Mouse (Mus musculus) stomach, postnatal 0 days (tissue): Measurements from ENCODE around the gene Ick. TPM values are rescaled to one million over a fixed set of nuclear protein-coding genes. Genes with fewer than 3 reads are reported as not detected.

Experiments used
- ATAC-seq: fragments of 200-750 bp; cut with Nextera tagmentation; 2 replicates; pipeline ENCODE4 v1.8.0; 2017; ENCODE audit not compliant: low FRiP score, low TSS enrichment
- DNase-seq: peaks from one replicate; pipeline ENCODE4 v3.0.0-alpha.2; 2016; ENCODE audit warnings: low spot score
- H3K27ac ChIP-seq: fragments of 300-500 bp; sonication (generic); replicated peaks from 2 replicates; pipeline ENCODE4 v1.5.1; 2014; ENCODE audit warnings: mild to moderate bottlenecking, control low read depth
- H3K27me3 ChIP-seq: fragments of 300-500 bp; sonication (generic); 2 replicates; pipeline ENCODE4 v1.6.1; 2014; ENCODE audit warnings: low read length; ENCODE audit not compliant: control insufficient read depth, insufficient read depth
- H3K36me3 ChIP-seq: fragments of 300-500 bp; sonication (generic); 2 replicates; pipeline ENCODE4 v1.6.1; 2014; ENCODE audit warnings: low read length, mixed read lengths; ENCODE audit not compliant: control insufficient read depth, insufficient read depth
- H3K4me1 ChIP-seq: fragments of 300-500 bp; sonication (generic); replicated peaks from 2 replicates; pipeline ENCODE4 v1.6.1; 2014; ENCODE audit warnings: antibody characterized with exemption; ENCODE audit not compliant: control insufficient read depth, insufficient read depth
- H3K4me2 ChIP-seq: fragments of 300-500 bp; sonication (generic); replicated peaks from 2 replicates; pipeline ENCODE4 v1.6.1; 2014; ENCODE audit warnings: low read depth, mild to moderate bottlenecking, control low read depth, moderate library complexity
- H3K4me3 ChIP-seq: fragments of 300-500 bp; sonication (generic); 2 replicates; pipeline ENCODE4 v1.5.1; 2014; ENCODE audit warnings: low read depth, low read length, control low read depth
- H3K9ac ChIP-seq: fragments of 300-500 bp; sonication (generic); 2 replicates; pipeline ENCODE4 v1.6.1; 2014; ENCODE audit warnings: mild to moderate bottlenecking, low read length, control low read depth, mixed read lengths
- H3K9me3 ChIP-seq: fragments of 300-500 bp; sonication (generic); 2 replicates; pipeline ENCODE4 v1.6.1; 2016; ENCODE audit warnings: low read length; ENCODE audit not compliant: control insufficient read depth
- CTCF ChIP-seq: IDR thresholded peaks from 2 replicates; pipeline ENCODE4 v1.5.1; 2016; ENCODE audit warnings: antibody characterized with exemption, low read depth, mild to moderate bottlenecking, moderate library complexity
- EP300 ChIP-seq: optimal IDR thresholded peaks from 2 replicates; pipeline ENCODE3; 2016; ENCODE audit warnings: antibody characterized with exemption
- WGBS: fragments of 180-500 bp; shearing (Covaris S2); extraction: QIAGEN DNeasy Blood & Tissue Kit; methylation state at CpG from one replicate; pipeline ENCODE4 v1.1.7; 2014; 5-methylcytosine and 5-hydroxymethylcytosine counted together
- polyA plus RNA-seq: library from polyadenylated mRNA; unstranded; fragments of >200 nt; fragmentation: Nextera tagmentation; extraction: Ambion mirVana; gene quantifications from 2 replicates; pipeline ENCODE4 v1.2.1, GENCODE M21; 2015

The Ick gene
- polyA plus RNA-seq, 1 experiment from 2014 or later: 28.5 TPM

DNA sequence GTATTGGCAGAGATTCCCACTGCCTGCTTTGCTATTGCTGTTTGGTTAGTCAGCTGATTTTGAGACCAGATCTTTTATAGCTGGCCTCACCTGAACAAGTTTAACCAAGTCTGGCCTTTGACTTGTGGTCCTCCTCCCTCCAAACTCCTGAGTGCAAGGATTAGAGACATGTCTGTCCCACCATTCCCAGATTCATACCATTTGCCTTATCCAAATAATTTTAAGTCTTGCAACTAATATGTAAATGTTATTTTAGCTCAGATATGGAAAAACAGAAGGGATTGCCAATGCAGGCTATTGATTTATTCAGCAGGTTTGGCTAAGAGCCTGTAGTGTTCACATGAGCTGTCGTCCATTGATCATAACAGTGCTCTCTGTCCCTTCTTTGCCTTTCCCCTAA lies 48.2 kb downstream of the Ick start:
- Histone ChIP-seq H3K4me1 (no peaks in the 10 kb centered on the region), H3K9me3 (no peaks in the 10 kb centered on the region), H3K4me3 (no peak overlapping the region), H3K4me2 (no peak overlapping the region), H3K27me3 (no peaks in the 10 kb centered on the region), H3K36me3 (peaks cover 34% of the 10 kb centered on the region), H3K27ac (no peak overlapping the region), H3K9ac (no peak overlapping the region)
- no peak for DNase-seq
- TF ChIP-seq CTCF (no peak), EP300 (no peak)
- ATAC-seq: no peak
- 78% methylated on average over 1 of the region's 1 CpGs for WGBS

GRCm38 (mm10) chr9:78163291-78163690 lies 54.3 kb downstream of the Ick start:
- no peak overlapping the region for H3K27ac ChIP-seq
- ATAC-seq (no peak), DNase-seq (no peak)
- 68% methylated on average over 10 of the region's 10 CpGs for WGBS
- no peak overlapping the region for H3K4me3 ChIP-seq
- peaks cover 27% of the 10 kb centered on the region for H3K36me3 ChIP-seq
- no peak overlapping the region for H3K4me2 ChIP-seq
- no peaks in the 10 kb centered on the region for H3K4me1 ChIP-seq
- no peaks in the 10 kb centered on the region for H3K27me3 ChIP-seq
- TF ChIP-seq CTCF (no peak), EP300 (no peak)
- H3K9ac ChIP-seq: no peak overlapping the region
- H3K9me3 ChIP-seq: no peaks in the 10 kb centered on the region

- Histone ChIP-seq H3K27ac (no peak overlapping the region), H3K4me2 (no peak overlapping the region), H3K9me3 (no peaks in the 10 kb centered on the region), H3K27me3 (no peaks in the 10 kb centered on the region), H3K9ac (no peak overlapping the region), H3K36me3 (peaks cover 21% of the 10 kb centered on the region), H3K4me3 (no peak overlapping the region), H3K4me1 (no peaks in the 10 kb centered on the region)
- ATAC-seq (no peak), DNase-seq (no peak)
- no peak for TF ChIP-seq CTCF
- no peak for TF ChIP-seq EP300
- WGBS: 95% methylated on average over 3 of the region's 3 CpGs
Measured at GRCm38 (mm10) chr9:78164741-78165140, 55.7 kb downstream of the Ick start.

- no peak overlapping the region for H3K9ac ChIP-seq
- TF ChIP-seq CTCF: no peak
- no peak for TF ChIP-seq EP300
- ATAC-seq (no peak), DNase-seq (no peak)
- H3K36me3 ChIP-seq: peaks cover 18% of the 10 kb centered on the region
- H3K9me3 ChIP-seq: no peaks in the 10 kb centered on the region
- no peaks in the 10 kb centered on the region for H3K27me3 ChIP-seq
- no peak overlapping the region for H3K4me2 ChIP-seq
- no peaks in the 10 kb centered on the region for H3K4me1 ChIP-seq
- no peak overlapping the region for H3K4me3 ChIP-seq
- WGBS: 90% methylated on average over 6 of the region's 6 CpGs
- H3K27ac ChIP-seq: no peak overlapping the region
Measured at GRCm38 (mm10) chr9:78165454-78165853, 56.5 kb downstream of the Ick start.

GRCm38 (mm10) chr9:78166694-78167452 lies 57.9 kb downstream of the Ick start:
- H3K4me1 ChIP-seq: no peaks in the 10 kb centered on the region
- peaks cover 9% of the 10 kb centered on the region for H3K36me3 ChIP-seq
- H3K9ac ChIP-seq: no peak overlapping the region
- no peak overlapping the region for H3K4me3 ChIP-seq
- no peak overlapping the region; the same call in 1 of the 2 replicates for H3K27ac ChIP-seq
- TF ChIP-seq EP300 (no peak), CTCF (no peak)
- DNase-seq (no peak), ATAC-seq (no peak)
- H3K27me3 ChIP-seq: no peaks in the 10 kb centered on the region
- no peak overlapping the region for H3K4me2 ChIP-seq
- WGBS: 71% methylated on average over 19 of the region's 19 CpGs
- H3K9me3 ChIP-seq: no peaks in the 10 kb centered on the region

- H3K4me1 ChIP-seq: no peaks in the 10 kb centered on the region
- no peak overlapping the region for H3K4me3 ChIP-seq
- TF ChIP-seq EP300: no peak
- TF ChIP-seq CTCF: no peak
- no peak overlapping the region; the same call in 1 of the 2 replicates for H3K27ac ChIP-seq
- H3K4me2 ChIP-seq: no peak overlapping the region
- peaks cover 9% of the 10 kb centered on the region for H3K36me3 ChIP-seq
- 84% methylated on average over 19 of the region's 19 CpGs for WGBS
- no peaks in the 10 kb centered on the region for H3K9me3 ChIP-seq
- ATAC-seq: no peak
- DNase-seq: no peak
- H3K9ac ChIP-seq: no peak overlapping the region
- no peaks in the 10 kb centered on the region for H3K27me3 ChIP-seq
Measured at GRCm38 (mm10) chr9:78167453-78167969, 58.5 kb downstream of the Ick start.
